Mouse (Mus musculus) T-helper 1 cell (primary cell): Measurements from ENCODE around the gene Ehmt2.
"Not testable (repeated sequence)": the region's sequence is repeated elsewhere in the genome, so short reads cannot be mapped to it uniquely, and the experiment has no call there.

Experiments
- in situ Hi-C: fragments of 300-600 bp; cut with MboI, MseI; formaldehyde crosslinking; loops from one replicate; pipeline ENCODE4 v1.15.1; 2025; ENCODE audit warnings: high pct_unique_total_duplicates

Ehmt2 gene

GRCm38 (mm10) chr17:34951636-34952377 is 53.5 kb downstream of the Ehmt2 start:
- in situ Hi-C loops: no loop called here

GRCm38 (mm10) chr17:34952378-34953040 is 54.2 kb downstream of the Ehmt2 start:
- in situ Hi-C loops: no loop called here

GRCm38 (mm10) chr17:34953258-34953657 is 55.0 kb downstream of the Ehmt2 start:
- in situ Hi-C loops: no loop called here

- in situ Hi-C loops: no loop called here
These were observed 55.6 kb downstream of the Ehmt2 start for GRCm38 (mm10) chr17:34953904-34954303.

GRCm38 (mm10) chr17:34954831-34955230 is 56.6 kb downstream of the Ehmt2 start:
- in situ Hi-C loops: no loop called here

- in situ Hi-C loops: no loop called here
These were observed 57.6 kb downstream of the Ehmt2 start for GRCm38 (mm10) chr17:34955884-34956283.

GRCm38 (mm10) chr17:34956340-34956739 is 58.1 kb downstream of the Ehmt2 start:
- in situ Hi-C loops: no loop called here

GRCm38 (mm10) chr17:34957291-34957690 is 59.0 kb downstream of the Ehmt2 start:
- in situ Hi-C loops: not testable (repeated sequence)

GRCm38 (mm10) chr17:34957966-34958365 is 59.7 kb downstream of the Ehmt2 start:
- in situ Hi-C loops: not testable (repeated sequence)

- in situ Hi-C loops: not testable (repeated sequence)
These were observed 60.5 kb downstream of the Ehmt2 start for GRCm38 (mm10) chr17:34958734-34959129.

- in situ Hi-C loops: not testable (repeated sequence)
These were observed 61.0 kb downstream of the Ehmt2 start, which contains the start of gene Hspa1b for GRCm38 (mm10) chr17:34959130-34959778. Gene Hspa1b (minus strand): TSS chr17:34959238.

- in situ Hi-C loops: no loop called here
These were observed 61.7 kb downstream of the Ehmt2 start for GRCm38 (mm10) chr17:34959881-34960515.

- in situ Hi-C loops: no loop called here
These were observed 62.6 kb downstream of the Ehmt2 start for GRCm38 (mm10) chr17:34960702-34961493.

- in situ Hi-C loops: no loop called here
These were observed 63.9 kb downstream of the Ehmt2 start for GRCm38 (mm10) chr17:34962125-34962524.

GRCm38 (mm10) chr17:34962841-34963240 is 64.6 kb downstream of the Ehmt2 start:
- in situ Hi-C loops: no loop called here
